Mouse (Mus musculus): ENCODE measurements around the gene Gm21244.
"Not testable (repeated sequence)": the region's sequence is repeated elsewhere in the genome, so short reads cannot be mapped to it uniquely, and the experiment has no call there.

Gm21244 gene

GRCm38 (mm10) chrY:7169193-7169592 lies at the start of gene Gm21244:
Gene Gm21244 (minus strand): TSS chrY:7169293.
- not testable (repeated sequence) for DNase-seq

All from kidney, postnatal 14 days (tissue).